Mouse (Mus musculus) stomach, embryonic 16.5 days (tissue): Measurements from ENCODE around the gene Meis2. TPM values are rescaled to one million over a fixed set of nuclear protein-coding genes. Genes with fewer than 3 reads are reported as not detected.

Source experiments
- ATAC-seq: fragments of 200-750 bp; cut with Nextera tagmentation; 2 replicates; pipeline ENCODE4 v1.8.0; 2017; ENCODE audit warnings: moderate number of reproducible peaks, moderate TSS enrichment; ENCODE audit not compliant: insufficient read depth, low FRiP score
- H3K27ac ChIP-seq: fragments of 300-500 bp; sonication (generic); 2 replicates; pipeline ENCODE4 v1.5.1; 2014; ENCODE audit warnings: low read length
- H3K27me3 ChIP-seq: fragments of 300-500 bp; sonication (generic); 2 replicates; pipeline ENCODE4 v1.6.1; 2014; ENCODE audit warnings: low read length, control low read depth, mixed read lengths; ENCODE audit not compliant: control insufficient read depth, insufficient read depth
- H3K36me3 ChIP-seq: fragments of 300-500 bp; sonication (generic); 2 replicates; pipeline ENCODE4 v1.6.1; 2014; ENCODE audit warnings: low read length; ENCODE audit not compliant: control insufficient read depth, insufficient read depth
- H3K4me1 ChIP-seq: fragments of 300-500 bp; sonication (generic); 2 replicates; pipeline ENCODE4 v1.6.1; 2014; ENCODE audit warnings: low read length, control low read depth, mixed read lengths; ENCODE audit not compliant: control insufficient read depth, insufficient read depth
- H3K4me2 ChIP-seq: fragments of 300-500 bp; sonication (generic); 2 replicates; pipeline ENCODE4 v1.6.1; 2014; ENCODE audit warnings: low read depth, low read length, mixed read lengths
- H3K4me3 ChIP-seq: fragments of 300-500 bp; sonication (generic); replicated peaks from 2 replicates; pipeline ENCODE4 v1.5.1; 2014; ENCODE audit warnings: mild to moderate bottlenecking, low read length
- H3K9ac ChIP-seq: fragments of 300-500 bp; sonication (generic); 2 replicates; pipeline ENCODE4 v1.6.1; 2014; ENCODE audit warnings: low read length
- H3K9me3 ChIP-seq: fragments of 300-500 bp; sonication (generic); replicated peaks from 2 replicates; pipeline ENCODE4 v1.6.1; 2016; ENCODE audit warnings: low read length, control low read depth; ENCODE audit not compliant: control insufficient read depth
- WGBS: fragments of 180-500 bp; shearing (Covaris S2); extraction: QIAGEN DNeasy Blood & Tissue Kit; methylation state at CpG from one replicate; pipeline ENCODE4 v1.1.7; 2014; 5-methylcytosine and 5-hydroxymethylcytosine counted together
- polyA plus RNA-seq: library from polyadenylated mRNA; unstranded; fragments of >200 nt; fragmentation: Nextera tagmentation; extraction: Ambion mirVana; gene quantifications from 2 replicates; pipeline ENCODE4 v1.2.1, GENCODE M21; 2015

Meis2 gene
- polyA plus RNA-seq, 1 experiment from 2014 or later, result 43.3 TPM

GRCm38 (mm10) chr2:116059066-116059465, 6.6 kb downstream of the Meis2 start:
- H3K4me3 ChIP-seq, result peak overlapping the region; percentile 67
- ATAC-seq, result no peak
- H3K9me3 ChIP-seq, result no peaks in the 10 kb centered on the region
- peak overlapping the region; percentile 99; the same call in 1 of the 2 replicates for H3K27ac ChIP-seq
- WGBS, result 24% methylated on average over 3 of the region's 3 CpGs
- H3K4me2 ChIP-seq, result peak overlapping the region; percentile 81
- no peaks in the 10 kb centered on the region for H3K27me3 ChIP-seq
- H3K36me3 ChIP-seq, result no peaks in the 10 kb centered on the region
- H3K4me1 ChIP-seq, result peaks cover 25% of the 10 kb centered on the region
- H3K9ac ChIP-seq, result peak overlapping the region; percentile 61

GRCm38 (mm10) chr2:116058511-116058910, 7.1 kb downstream of the Meis2 start:
- no peak for ATAC-seq
- Histone ChIP-seq H3K4me2 (peak overlapping the region; percentile 81), H3K27ac (peak overlapping the region; percentile 99; the same call in 1 of the 2 replicates), H3K36me3 (no peaks in the 10 kb centered on the region), H3K4me1 (peaks cover 25% of the 10 kb centered on the region), H3K9ac (peak overlapping the region; percentile 61), H3K4me3 (peak overlapping the region; percentile 67), H3K9me3 (no peaks in the 10 kb centered on the region), H3K27me3 (no peaks in the 10 kb centered on the region)
- 33% methylated on average over 9 of the region's 9 CpGs for WGBS

GRCm38 (mm10) chr2:116056826-116057225, 8.8 kb downstream of the Meis2 start:
- Histone ChIP-seq H3K4me2 (peak overlapping the region; percentile 81), H3K9ac (peak overlapping the region; percentile 61), H3K27me3 (no peaks in the 10 kb centered on the region), H3K4me1 (peaks cover 31% of the 10 kb centered on the region), H3K36me3 (no peaks in the 10 kb centered on the region), H3K9me3 (no peaks in the 10 kb centered on the region), H3K27ac (peak overlapping the region; percentile 67), H3K4me3 (peak overlapping the region; percentile 67)
- ATAC-seq, result no peak
- WGBS, result 40% methylated on average over 7 of the region's 7 CpGs

DNA sequence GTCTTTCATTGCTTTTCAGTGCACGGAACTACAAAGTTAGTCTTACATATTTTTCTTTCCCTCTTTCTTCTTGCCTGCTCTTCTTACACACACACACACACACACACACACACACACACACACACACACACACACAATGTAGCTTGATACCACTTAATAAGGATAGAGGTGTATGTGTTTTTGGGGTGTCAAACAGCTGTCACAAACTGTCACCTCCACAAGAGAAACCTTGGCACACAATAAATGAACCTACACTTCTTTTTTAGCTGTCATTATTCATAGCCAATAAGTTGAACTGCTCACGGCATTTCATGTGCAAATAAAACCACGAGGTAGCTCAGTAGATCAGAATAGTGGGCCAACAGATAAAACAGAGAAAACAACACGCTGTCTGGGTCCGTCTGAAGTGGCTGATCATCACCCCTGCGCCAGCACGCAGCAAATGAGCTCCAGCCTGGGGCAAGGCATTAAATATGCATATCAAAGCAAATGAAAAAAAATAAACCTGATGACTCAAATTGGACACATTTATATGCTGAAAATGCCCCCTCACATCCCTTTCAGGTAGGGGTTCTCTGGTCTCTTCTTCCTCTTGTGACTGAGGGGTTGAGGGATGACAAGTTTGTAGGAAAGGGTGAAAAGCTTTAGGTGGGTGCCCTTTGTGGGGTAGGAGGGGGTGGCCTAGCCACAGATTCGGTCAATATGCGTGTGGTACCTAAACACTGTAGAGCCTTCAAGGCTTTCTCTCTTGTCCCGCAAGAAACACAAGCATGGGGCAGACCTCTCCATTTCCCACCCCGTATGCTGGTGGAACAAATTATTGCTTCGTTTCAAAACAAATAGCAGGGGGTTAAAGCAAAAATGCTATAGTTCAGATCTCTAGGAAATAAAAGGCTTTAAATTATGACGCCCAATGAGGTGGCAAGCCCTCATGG, 9.7 kb downstream of the Meis2 start:
- peak overlapping the region; percentile 22 for H3K27ac ChIP-seq
- H3K4me1 ChIP-seq, result peaks cover 31% of the 10 kb centered on the region
- 38% methylated on average over 13 of the region's 13 CpGs for WGBS
- peak overlapping the region; percentile 81 for H3K4me2 ChIP-seq
- H3K27me3 ChIP-seq, result no peaks in the 10 kb centered on the region
- H3K9ac ChIP-seq, result peak overlapping the region; percentile 62
- no peaks in the 10 kb centered on the region for H3K36me3 ChIP-seq
- H3K9me3 ChIP-seq, result no peaks in the 10 kb centered on the region
- H3K4me3 ChIP-seq, result peak overlapping the region; percentile 67
- ATAC-seq, result no peak

DNA sequence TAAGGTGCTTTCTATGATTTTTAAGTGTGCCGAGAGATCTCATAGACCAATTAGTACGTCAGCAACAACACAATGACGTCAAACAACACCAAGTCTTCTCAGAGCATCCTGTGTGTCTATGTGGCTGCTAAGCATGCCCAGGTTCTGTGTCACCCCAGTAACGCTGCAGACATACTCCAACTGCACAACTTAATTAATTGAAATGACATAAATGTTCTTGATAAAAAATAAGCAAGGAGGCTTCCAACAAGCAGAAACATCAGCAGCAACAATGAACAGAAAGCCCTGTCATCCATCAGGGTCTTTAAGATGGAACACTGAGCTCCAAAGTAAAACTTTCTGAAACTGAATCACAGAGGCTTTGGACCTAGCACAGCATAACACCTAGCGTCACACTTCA, 11.7 kb downstream of the Meis2 start:
- H3K4me2 ChIP-seq, result peak overlapping the region; percentile 22
- H3K4me3 ChIP-seq, result no peak overlapping the region; the same call in 1 of the 2 replicates
- H3K27me3 ChIP-seq, result no peaks in the 10 kb centered on the region
- H3K36me3 ChIP-seq, result no peaks in the 10 kb centered on the region
- H3K27ac ChIP-seq, result no peak overlapping the region
- WGBS, result 64% methylated on average over 5 of the region's 5 CpGs
- no peaks in the 10 kb centered on the region for H3K9me3 ChIP-seq
- no peak overlapping the region; the same call in 1 of the 2 replicates for H3K9ac ChIP-seq
- H3K4me1 ChIP-seq, result peaks cover 26% of the 10 kb centered on the region
- no peak for ATAC-seq

DNA sequence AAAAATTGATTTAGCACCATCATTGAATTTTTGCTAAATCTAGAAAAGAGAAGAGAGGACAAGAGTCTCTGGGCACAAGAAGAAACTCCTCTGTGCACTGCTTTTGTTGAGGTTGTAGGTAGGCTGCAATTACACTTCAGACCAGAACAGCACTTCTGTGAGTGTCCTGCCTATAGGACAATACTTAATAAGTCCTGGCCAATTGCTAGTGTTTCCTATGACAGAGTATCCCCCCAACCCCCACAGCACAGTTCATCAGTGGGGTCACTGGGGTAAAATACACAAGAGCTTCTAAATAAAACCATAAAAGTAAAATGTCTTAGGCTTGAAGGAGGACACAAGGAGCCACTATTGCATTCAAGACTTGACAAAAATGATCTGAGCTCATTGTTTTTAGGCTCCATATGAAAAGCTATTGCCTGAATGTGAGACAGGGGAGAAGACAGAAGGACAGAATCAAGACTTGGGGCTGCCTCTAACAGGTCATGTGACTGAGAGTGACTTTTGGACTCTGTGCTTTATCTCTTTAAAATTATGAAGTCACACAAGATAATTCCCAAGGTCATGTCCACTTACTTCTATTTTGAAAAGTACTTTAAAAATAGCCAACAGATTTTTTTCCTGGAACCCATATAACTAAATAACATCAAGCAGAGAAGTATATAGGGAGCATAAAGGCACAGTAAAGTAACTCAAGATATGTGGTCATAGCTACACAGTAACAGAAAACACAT, 12.8 kb downstream of the Meis2 start:
- H3K36me3 ChIP-seq, result no peaks in the 10 kb centered on the region
- 0 out of 2 replicates have a peak, but pooled peaks have one; percentile 15 for ATAC-seq
- no peak overlapping the region for H3K9ac ChIP-seq
- H3K4me3 ChIP-seq, result no peak overlapping the region
- peaks cover 22% of the 10 kb centered on the region for H3K4me1 ChIP-seq
- no peaks in the 10 kb centered on the region for H3K27me3 ChIP-seq
- peak overlapping the region; percentile 26 for H3K4me2 ChIP-seq
- H3K9me3 ChIP-seq, result no peaks in the 10 kb centered on the region
- H3K27ac ChIP-seq, result peak overlapping the region; percentile 53

GRCm38 (mm10) chr2:116051906-116052614, 13.6 kb downstream of the Meis2 start:
- no peaks in the 10 kb centered on the region for H3K27me3 ChIP-seq
- no peak overlapping the region for H3K9ac ChIP-seq
- H3K36me3 ChIP-seq, result no peaks in the 10 kb centered on the region
- no peaks in the 10 kb centered on the region for H3K9me3 ChIP-seq
- H3K4me1 ChIP-seq, result peaks cover 27% of the 10 kb centered on the region
- no peak overlapping the region for H3K4me3 ChIP-seq
- H3K27ac ChIP-seq, result peak overlapping the region; percentile 53
- H3K4me2 ChIP-seq, result peak overlapping the region; percentile 26
- ATAC-seq, result no peak
- WGBS, result 48% methylated on average over 9 of the region's 9 CpGs

DNA sequence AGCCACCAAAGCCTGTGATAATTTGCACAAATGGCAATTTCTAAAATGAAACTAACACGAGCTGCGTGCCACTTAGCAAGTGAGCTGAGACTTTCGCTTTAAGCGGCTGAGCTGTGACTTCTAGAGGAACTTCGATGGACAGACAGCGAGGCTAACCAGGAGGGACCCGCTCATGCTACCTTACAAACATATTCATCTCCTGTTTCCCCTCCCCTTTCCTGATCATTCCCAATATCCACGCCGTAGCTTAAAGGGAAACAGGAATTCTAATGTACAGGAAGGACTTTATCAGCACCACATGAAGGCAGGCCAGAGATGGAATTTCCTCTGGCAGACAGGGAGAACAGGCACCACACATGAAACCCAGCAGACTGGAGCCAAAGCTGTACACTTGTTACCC, 15.9 kb downstream of the Meis2 start:
- Histone ChIP-seq H3K27me3 (no peaks in the 10 kb centered on the region), H3K4me3 (peak overlapping the region; percentile 15), H3K27ac (peak overlapping the region; percentile 58; the same call in 1 of the 2 replicates), H3K9me3 (no peaks in the 10 kb centered on the region), H3K36me3 (no peaks in the 10 kb centered on the region), H3K4me2 (peak overlapping the region; percentile 41), H3K4me1 (peaks cover 28% of the 10 kb centered on the region), H3K9ac (peak overlapping the region; percentile 27; the same call in 1 of the 2 replicates)
- 64% methylated on average over 9 of the region's 9 CpGs for WGBS
- no peak for ATAC-seq
